Mouse (Mus musculus): Measurements from ENCODE around the gene BC048562. TPM values are rescaled to one million over a fixed set of nuclear protein-coding genes. Genes with fewer than 3 reads are reported as not detected.

Gene BC048562
- polyA plus RNA-seq, 1 experiment from 2014 or later = not detected

DNA sequence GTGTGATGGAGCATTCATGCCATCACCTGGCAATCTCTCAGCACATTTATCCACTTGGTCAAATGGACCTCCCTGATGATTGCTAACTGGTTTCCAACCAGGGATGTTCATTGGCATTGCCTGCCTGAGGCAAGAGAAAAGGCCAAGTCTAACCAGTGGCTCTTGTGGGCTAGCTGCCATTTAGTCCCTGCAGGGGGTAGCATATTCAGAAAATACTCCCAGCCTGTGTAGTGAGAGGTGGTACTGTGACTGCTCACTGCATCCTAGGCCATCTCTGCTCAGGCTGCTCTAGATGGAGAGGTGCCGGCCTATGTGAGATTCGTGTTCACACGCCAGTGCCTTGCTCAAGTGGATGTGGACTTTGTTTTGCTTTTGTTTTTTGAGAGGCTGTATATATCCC, 38.0 kb upstream of the BC048562 start:
- no peak overlapping the region for H3K4me3 ChIP-seq (replicated peaks; ENCODE audit: low read depth, low read length)
- peaks cover under 1% of the 10 kb centered on the region; the same call in 1 of the 2 replicates for H3K36me3 ChIP-seq (ENCODE audit: insufficient read depth, low read length)
- H3K4me1 ChIP-seq (replicated peaks; ENCODE audit: insufficient read depth, low read length) = no peaks in the 10 kb centered on the region
- H3K9ac ChIP-seq (ENCODE audit: low read depth, low read length) = no peak overlapping the region
- no peaks in the 10 kb centered on the region for H3K27me3 ChIP-seq (ENCODE audit: insufficient read depth, low read length)
- H3K4me2 ChIP-seq (ENCODE audit: low read length) = no peak overlapping the region
- TF ChIP-seq CTCF (IDR thresholded peaks at IDR 0.05; ENCODE audit: low read depth) = no peak
- H3K9me3 ChIP-seq (replicated peaks; ENCODE audit: low read length) = no peaks in the 10 kb centered on the region
- WGBS = 90% methylated on average over 3 of the region's 3 CpGs
- H3K27ac ChIP-seq = no peak overlapping the region
- ATAC-seq (replicated peaks; ENCODE audit: low FRiP score, low read depth) = no peak
- DNase-seq (ENCODE audit: low spot score) = no peak

DNA sequence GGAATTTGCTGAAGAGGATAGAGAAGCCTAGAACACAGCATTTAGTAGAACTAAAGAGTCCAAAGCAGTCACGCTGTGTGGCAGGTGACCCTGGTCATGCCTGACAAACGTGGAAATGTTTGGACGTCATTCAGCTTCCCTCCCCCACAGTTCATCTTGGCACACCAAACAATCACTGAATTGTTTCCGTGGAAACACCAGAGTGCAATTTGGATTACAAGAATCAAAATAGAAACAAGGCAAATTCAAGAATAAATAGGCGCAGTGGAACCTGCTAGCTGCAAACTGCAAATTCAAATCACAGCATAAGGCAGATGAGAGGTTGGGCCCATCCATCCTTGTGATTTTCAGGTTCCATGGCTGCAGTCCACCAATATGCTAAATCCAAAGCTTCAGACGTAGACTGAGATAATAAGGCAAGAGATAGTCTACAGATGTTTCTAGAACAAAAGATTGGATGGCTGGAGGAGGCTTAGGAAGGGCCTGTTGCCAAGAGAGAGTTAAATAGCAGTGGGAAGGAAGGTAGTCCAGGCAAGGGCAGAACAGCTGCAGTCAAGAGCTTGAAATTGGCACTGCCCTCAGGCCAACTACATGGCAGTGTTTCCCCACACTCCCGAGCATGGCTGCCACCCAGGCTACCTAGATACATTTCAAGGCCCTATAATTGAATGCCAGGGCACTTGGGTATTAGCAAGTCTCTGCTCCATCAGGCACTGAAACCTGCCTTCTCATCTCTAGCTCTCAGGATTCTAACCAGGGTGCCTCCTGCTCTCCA, 34.9 kb upstream of the BC048562 start:
- H3K4me3 ChIP-seq (replicated peaks; ENCODE audit: low read depth, low read length) = no peak overlapping the region
- DNase-seq (ENCODE audit: low spot score) (no peak), ATAC-seq (replicated peaks; ENCODE audit: low FRiP score, low read depth) (no peak)
- no peaks in the 10 kb centered on the region for H3K9me3 ChIP-seq (replicated peaks; ENCODE audit: low read length)
- no peak overlapping the region for H3K9ac ChIP-seq (ENCODE audit: low read depth, low read length)
- TF ChIP-seq CTCF (IDR thresholded peaks at IDR 0.05; ENCODE audit: low read depth) = no peak
- no peaks in the 10 kb centered on the region for H3K36me3 ChIP-seq (ENCODE audit: insufficient read depth, low read length)
- no peaks in the 10 kb centered on the region for H3K4me1 ChIP-seq (replicated peaks; ENCODE audit: insufficient read depth, low read length)
- no peaks in the 10 kb centered on the region for H3K27me3 ChIP-seq (ENCODE audit: insufficient read depth, low read length)
- 54% methylated on average over 7 of the region's 7 CpGs for WGBS
- no peak overlapping the region for H3K27ac ChIP-seq
- H3K4me2 ChIP-seq (ENCODE audit: low read length) = no peak overlapping the region

GRCm38 (mm10) chr9:108403081-108403480, 33.2 kb upstream of the BC048562 start:
- DNase-seq (ENCODE audit: low spot score) = no peak
- Histone ChIP-seq H3K36me3 (ENCODE audit: insufficient read depth, low read length) (no peaks in the 10 kb centered on the region), H3K9me3 (replicated peaks; ENCODE audit: low read length) (no peaks in the 10 kb centered on the region), H3K4me2 (ENCODE audit: low read length) (no peak overlapping the region), H3K4me3 (replicated peaks; ENCODE audit: low read depth, low read length) (no peak overlapping the region), H3K4me1 (replicated peaks; ENCODE audit: insufficient read depth, low read length) (no peaks in the 10 kb centered on the region), H3K27me3 (ENCODE audit: insufficient read depth, low read length) (no peaks in the 10 kb centered on the region), H3K9ac (ENCODE audit: low read depth, low read length) (no peak overlapping the region), H3K27ac (no peak overlapping the region)
- no peak for TF ChIP-seq CTCF (IDR thresholded peaks at IDR 0.05; ENCODE audit: low read depth)
- no peak for ATAC-seq (replicated peaks; ENCODE audit: low FRiP score, low read depth)
- WGBS = 73% methylated on average over 4 of the region's 4 CpGs

DNA sequence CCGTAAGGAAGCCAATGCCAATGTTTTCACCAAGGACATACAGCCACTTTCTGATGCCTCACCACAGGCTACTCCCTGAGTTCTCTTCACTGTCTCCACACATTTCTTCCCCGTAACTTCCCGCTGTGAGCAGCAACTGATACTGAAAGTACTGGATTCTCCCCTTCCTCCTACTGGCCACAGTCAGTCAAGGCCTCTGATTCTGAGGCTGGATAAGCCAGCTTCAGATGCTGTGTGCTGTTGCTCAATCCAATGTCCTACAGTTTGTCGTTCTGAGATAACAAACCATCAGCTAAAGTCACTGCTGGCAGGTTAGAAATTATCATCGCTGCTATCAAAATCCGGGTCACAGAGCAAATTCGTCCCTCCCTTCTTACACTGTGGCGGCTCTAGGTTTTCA, 31.8 kb upstream of the BC048562 start:
- Histone ChIP-seq H3K4me1 (replicated peaks; ENCODE audit: insufficient read depth, low read length) (no peaks in the 10 kb centered on the region), H3K9me3 (replicated peaks; ENCODE audit: low read length) (no peaks in the 10 kb centered on the region), H3K36me3 (ENCODE audit: insufficient read depth, low read length) (no peaks in the 10 kb centered on the region), H3K27me3 (ENCODE audit: insufficient read depth, low read length) (no peaks in the 10 kb centered on the region), H3K9ac (ENCODE audit: low read depth, low read length) (no peak overlapping the region), H3K4me3 (replicated peaks; ENCODE audit: low read depth, low read length) (no peak overlapping the region), H3K27ac (no peak overlapping the region), H3K4me2 (ENCODE audit: low read length) (no peak overlapping the region)
- ATAC-seq (replicated peaks; ENCODE audit: low FRiP score, low read depth) (no peak), DNase-seq (ENCODE audit: low spot score) (no peak)
- no peak; the same call in 1 of the 2 replicates for TF ChIP-seq CTCF (IDR thresholded peaks at IDR 0.05; ENCODE audit: low read depth)
- 71% methylated on average over 8 of the region's 8 CpGs for WGBS

GRCm38 (mm10) chr9:108409535-108409934, 26.7 kb upstream of the BC048562 start:
- TF ChIP-seq CTCF (IDR thresholded peaks at IDR 0.05; ENCODE audit: low read depth) = no peak
- Histone ChIP-seq H3K4me1 (replicated peaks; ENCODE audit: insufficient read depth, low read length) (no peaks in the 10 kb centered on the region), H3K27ac (no peak overlapping the region), H3K9ac (ENCODE audit: low read depth, low read length) (no peak overlapping the region), H3K36me3 (ENCODE audit: insufficient read depth, low read length) (no peaks in the 10 kb centered on the region), H3K9me3 (replicated peaks; ENCODE audit: low read length) (no peaks in the 10 kb centered on the region), H3K4me2 (ENCODE audit: low read length) (no peak overlapping the region), H3K27me3 (ENCODE audit: insufficient read depth, low read length) (no peaks in the 10 kb centered on the region), H3K4me3 (replicated peaks; ENCODE audit: low read depth, low read length) (no peak overlapping the region)
- WGBS = 96% methylated on average over 4 of the region's 4 CpGs
- no peak for ATAC-seq (replicated peaks; ENCODE audit: low FRiP score, low read depth)
- no peak for DNase-seq (ENCODE audit: low spot score)

- H3K4me2 ChIP-seq (ENCODE audit: low read length) = no peak overlapping the region
- H3K27me3 ChIP-seq (ENCODE audit: insufficient read depth, low read length) = no peaks in the 10 kb centered on the region
- no peaks in the 10 kb centered on the region for H3K4me1 ChIP-seq (replicated peaks; ENCODE audit: insufficient read depth, low read length)
- H3K36me3 ChIP-seq (ENCODE audit: insufficient read depth, low read length) = no peaks in the 10 kb centered on the region
- H3K4me3 ChIP-seq (replicated peaks; ENCODE audit: low read depth, low read length) = no peak overlapping the region
- ATAC-seq (replicated peaks; ENCODE audit: low FRiP score, low read depth) (no peak), DNase-seq (ENCODE audit: low spot score) (no peak)
- TF ChIP-seq CTCF (IDR thresholded peaks at IDR 0.05; ENCODE audit: low read depth) = no peak
- no peaks in the 10 kb centered on the region for H3K9me3 ChIP-seq (replicated peaks; ENCODE audit: low read length)
- H3K27ac ChIP-seq = no peak overlapping the region
- 77% methylated on average over 9 of the region's 9 CpGs for WGBS
- no peak overlapping the region for H3K9ac ChIP-seq (ENCODE audit: low read depth, low read length)
These were observed 24.8 kb upstream of the BC048562 start for GRCm38 (mm10) chr9:108411381-108411942.

Data from kidney, postnatal 0 days (tissue).